Mouse (Mus musculus): ENCODE data around the gene Zfp276. TPM values are rescaled to one million over a fixed set of nuclear protein-coding genes. Genes with fewer than 3 reads are reported as not detected.
"Not testable (repeated sequence)": the region's sequence is repeated elsewhere in the genome, so short reads cannot be mapped to it uniquely, and the experiment has no call there.

Gene Zfp276
- polyA plus RNA-seq, 1 experiment: 12.1 TPM

GRCm38 (mm10) chr8:123215430-123215829 lies 38.6 kb upstream of the Zfp276 start:
- Histone ChIP-seq H3K27me3 (ENCODE audit: control insufficient read depth, insufficient read depth, insufficient read length) (no peaks in the 10 kb centered on the region), H3K36me3 (ENCODE audit: control insufficient read depth, insufficient read depth) (peaks cover 1% of the 10 kb centered on the region), H3K79me2 (ENCODE audit: control insufficient read depth, insufficient read depth) (peaks cover 15% of the 10 kb centered on the region), H3K4me3 (no peak overlapping the region), H3K4me2 (ENCODE audit: low read depth) (no peak overlapping the region), H3ac (ENCODE audit: control insufficient read depth, insufficient read length) (no peak overlapping the region)
- no peak for TF ChIP-seq MYOD1 (IDR thresholded peaks at IDR 0.05; ENCODE audit: control insufficient read depth in 1 of 3, insufficient read length in 2 of 3, low read depth in 2 of 3)

- Histone ChIP-seq H3K4me2 (ENCODE audit: low read depth) (peak overlapping the region; percentile 48), H3K36me3 (ENCODE audit: control insufficient read depth, insufficient read depth) (no peaks in the 10 kb centered on the region), H3K79me2 (ENCODE audit: control insufficient read depth, insufficient read depth) (peaks cover 6% of the 10 kb centered on the region), H3K27me3 (ENCODE audit: control insufficient read depth, insufficient read depth, insufficient read length) (no peaks in the 10 kb centered on the region), H3ac (ENCODE audit: control insufficient read depth, insufficient read length) (no peak overlapping the region), H3K4me3 (no peak overlapping the region)
- no peak for TF ChIP-seq CEBPB (IDR thresholded peaks at IDR 0.05; ENCODE audit: insufficient read depth, poor library complexity, severe bottlenecking)
- TF ChIP-seq MAX (IDR thresholded peaks at IDR 0.05; ENCODE audit: low read depth): no peak
- no peak for TF ChIP-seq REST (IDR thresholded peaks at IDR 0.05; ENCODE audit: insufficient read depth, insufficient read length)
- TF ChIP-seq E2F4 (IDR thresholded peaks at IDR 0.05; ENCODE audit: insufficient read depth): no peak
Observed at GRCm38 (mm10) chr8:123220917-123221316, 33.1 kb upstream of the Zfp276 start.

GRCm38 (mm10) chr8:123224278-123225266 lies 29.4 kb upstream of the Zfp276 start, which contains the start of gene Cdk10:
Gene Cdk10 (plus strand): TSS chr8:123224842.
- no peaks in the 10 kb centered on the region for H3K36me3 ChIP-seq (ENCODE audit: control insufficient read depth, insufficient read depth)
- H3K79me2 ChIP-seq (ENCODE audit: control insufficient read depth, insufficient read depth): peaks cover 6% of the 10 kb centered on the region
- H3K4me3 ChIP-seq: peak within 1 kb of the TSS; percentile 85
- TF ChIP-seq MYOG (IDR thresholded peaks at IDR 0.05; ENCODE audit: control insufficient read depth in 1 of 3, insufficient read depth in 1 of 3, insufficient read length in 2 of 3, low read depth in 2 of 3) (peak in 1 of 3 experiments; percentile 9), MYOD1 (IDR thresholded peaks at IDR 0.05; ENCODE audit: control insufficient read depth in 1 of 3, insufficient read length in 2 of 3, low read depth in 2 of 3) (peak in 1 of 3 experiments; percentile 1), REST (IDR thresholded peaks at IDR 0.05; ENCODE audit: insufficient read depth, insufficient read length) (no peak), SRF (IDR thresholded peaks at IDR 0.05; ENCODE audit: control insufficient read depth, insufficient read length, low read depth) (peak; percentile 70), TCF3 (IDR thresholded peaks at IDR 0.05; ENCODE audit: insufficient read length, low read depth) (no peak), MAX (IDR thresholded peaks at IDR 0.05; ENCODE audit: low read depth) (no peak), POLR2A (IDR thresholded peaks at IDR 0.05; ENCODE audit: insufficient read length, low read depth) (peak; percentile 99), USF1 (IDR thresholded peaks at IDR 0.05; ENCODE audit: low read depth) (no peak), POLR2AphosphoS2 (IDR thresholded peaks at IDR 0.05; ENCODE audit: insufficient read length, low read depth) (peak; percentile 98), CEBPB (IDR thresholded peaks at IDR 0.05; ENCODE audit: insufficient read depth, poor library complexity, severe bottlenecking) (no peak), TCF12 (IDR thresholded peaks at IDR 0.05; ENCODE audit: insufficient read depth, poor library complexity, severe bottlenecking) (no peak), E2F4 (IDR thresholded peaks at IDR 0.05; ENCODE audit: insufficient read depth) (no peak)
- no peaks in the 10 kb centered on the region for H3K27me3 ChIP-seq (ENCODE audit: control insufficient read depth, insufficient read depth, insufficient read length)
- peak within 1 kb of the TSS; percentile 100 for H3K4me2 ChIP-seq (ENCODE audit: low read depth)
- peak within 1 kb of the TSS; percentile 29 for H3ac ChIP-seq (ENCODE audit: control insufficient read depth, insufficient read length)

GRCm38 (mm10) chr8:123228416-123228815 lies 25.6 kb upstream of the Zfp276 start:
- TF ChIP-seq MAX (IDR thresholded peaks at IDR 0.05; ENCODE audit: low read depth) (no peak), MYOD1 (IDR thresholded peaks at IDR 0.05; ENCODE audit: control insufficient read depth in 1 of 3, insufficient read length in 2 of 3, low read depth in 2 of 3) (no peak), USF1 (IDR thresholded peaks at IDR 0.05; ENCODE audit: low read depth) (no peak), POLR2AphosphoS2 (IDR thresholded peaks at IDR 0.05; ENCODE audit: insufficient read length, low read depth) (no peak), CEBPB (IDR thresholded peaks at IDR 0.05; ENCODE audit: insufficient read depth, poor library complexity, severe bottlenecking) (no peak), POLR2A (IDR thresholded peaks at IDR 0.05; ENCODE audit: insufficient read length, low read depth) (no peak), TCF12 (IDR thresholded peaks at IDR 0.05; ENCODE audit: insufficient read depth, poor library complexity, severe bottlenecking) (no peak), MYOG (IDR thresholded peaks at IDR 0.05; ENCODE audit: control insufficient read depth in 1 of 3, insufficient read depth in 1 of 3, insufficient read length in 2 of 3, low read depth in 2 of 3) (no peak), E2F4 (IDR thresholded peaks at IDR 0.05; ENCODE audit: insufficient read depth) (no peak), SRF (IDR thresholded peaks at IDR 0.05; ENCODE audit: control insufficient read depth, insufficient read length, low read depth) (no peak), REST (IDR thresholded peaks at IDR 0.05; ENCODE audit: insufficient read depth, insufficient read length) (no peak), TCF3 (IDR thresholded peaks at IDR 0.05; ENCODE audit: insufficient read length, low read depth) (no peak)
- H3K36me3 ChIP-seq (ENCODE audit: control insufficient read depth, insufficient read depth): no peaks in the 10 kb centered on the region
- no peak overlapping the region for H3K4me3 ChIP-seq
- H3K4me2 ChIP-seq (ENCODE audit: low read depth): no peak overlapping the region
- H3K27me3 ChIP-seq (ENCODE audit: control insufficient read depth, insufficient read depth, insufficient read length): no peaks in the 10 kb centered on the region
- no peak overlapping the region for H3ac ChIP-seq (ENCODE audit: control insufficient read depth, insufficient read length)
- H3K79me2 ChIP-seq (ENCODE audit: control insufficient read depth, insufficient read depth): peaks cover 6% of the 10 kb centered on the region

GRCm38 (mm10) chr8:123230326-123230725 lies 23.7 kb upstream of the Zfp276 start:
- not testable (repeated sequence) for H3ac ChIP-seq (ENCODE audit: control insufficient read depth, insufficient read length); H3K36me3 ChIP-seq (ENCODE audit: control insufficient read depth, insufficient read depth); H3K27me3 ChIP-seq (ENCODE audit: control insufficient read depth, insufficient read depth, insufficient read length); H3K79me2 ChIP-seq (ENCODE audit: control insufficient read depth, insufficient read depth); H3K4me3 ChIP-seq; H3K4me2 ChIP-seq (ENCODE audit: low read depth)

Data from myocyte (in vitro differentiated cells).